Mouse (Mus musculus) lung, postnatal 0 days (tissue): Measurements from ENCODE around the gene Ugt1a10.

Source experiments
- CTCF ChIP-seq: IDR thresholded peaks from 2 replicates; pipeline ENCODE4 v1.5.1; 2016; ENCODE audit warnings: antibody characterized with exemption, mild to moderate bottlenecking
- EP300 ChIP-seq: IDR thresholded peaks from 2 replicates; pipeline ENCODE4 v1.6.1; 2016; ENCODE audit warnings: antibody characterized with exemption, mild to moderate bottlenecking, control low read depth

- no peak for TF ChIP-seq CTCF
- TF ChIP-seq EP300: no peak
Measured at GRCm38 (mm10) chr1:88137264-88137663, 82.1 kb downstream of the Ugt1a10 start.
